Mouse (Mus musculus) CH12.LX (cell line): ENCODE results near the gene Vamp2. TPM values are rescaled to one million over a fixed set of nuclear protein-coding genes. Genes with fewer than 3 reads are reported as not detected.

Source experiments
- DNase-seq: peaks from one replicate; pipeline ENCODE4 v3.0.0-alpha.2; 2013; ENCODE audit errors: extremely low read depth
- H3K27ac ChIP-seq: 2 replicates; pipeline ENCODE4 v1.5.1; 2012; ENCODE audit warnings: low read depth, mild to moderate bottlenecking, control low read depth, moderate library complexity; ENCODE audit not compliant: insufficient read depth
- H3K27me3 ChIP-seq: replicated peaks from 2 replicates; pipeline ENCODE3; 2012; ENCODE audit warnings: inconsistent platforms
- H3K36me3 ChIP-seq, 2 experiments: replicated peaks in 1 of 2; 2 replicates each; pipeline versions ENCODE3 to v1.6.1; 2012; ENCODE audit warnings: inconsistent platforms in 1 of 2, low read length in 1 of 2, mild to moderate bottlenecking in 1 of 2, mixed read lengths in 1 of 2, moderate library complexity in 1 of 2; ENCODE audit not compliant: control insufficient read depth in 1 of 2, insufficient read depth in 1 of 2
- H3K4me1 ChIP-seq, 2 experiments: 2 replicates each; pipeline ENCODE4 v1.6.1; 2012; ENCODE audit warnings: inconsistent platforms in 1 of 2, moderate library complexity in 1 of 2; ENCODE audit not compliant: insufficient read depth in 2 of 2, control insufficient read depth in 1 of 2
- H3K4me2 ChIP-seq: 2 replicates; pipeline ENCODE4 v1.6.1; 2012; ENCODE audit warnings: low read depth, mild to moderate bottlenecking, control low read depth; ENCODE audit not compliant: poor library complexity, insufficient read depth, severe bottlenecking
- H3K4me3 ChIP-seq, 3 experiments: fragments of 150-350 bp in 1 of 3; sonication (generic) in 1 of 3; replicated peaks in 1 of 3; 2 replicates each; pipeline versions ENCODE3 to v1.5.1; 2011 to 2012; ENCODE audit warnings: low read depth in 2 of 3, low read length in 2 of 3, mild to moderate bottlenecking in 2 of 3, moderate library complexity in 2 of 3, control low read depth in 1 of 3, improper control_type of control experiment in 1 of 3, inconsistent platforms in 1 of 3, mixed read lengths in 1 of 3; ENCODE audit not compliant: poor library complexity in 1 of 3
- H3K79me2 ChIP-seq: replicated peaks from 2 replicates; pipeline ENCODE4 v1.6.1; 2012; ENCODE audit warnings: mild to moderate bottlenecking, moderate library complexity; ENCODE audit not compliant: control insufficient read depth, poor library complexity, insufficient read depth, severe bottlenecking; ENCODE audit errors: extremely low read depth
- H3K9ac ChIP-seq: 2 replicates; pipeline ENCODE4 v1.6.1; 2012; ENCODE audit warnings: low read depth, mild to moderate bottlenecking, control low read depth, moderate library complexity; ENCODE audit not compliant: insufficient read depth
- H3K9me3 ChIP-seq: replicated peaks from 2 replicates; pipeline ENCODE3; 2012; ENCODE audit warnings: low read length, inconsistent platforms, mixed read lengths
- BHLHE40 ChIP-seq: IDR thresholded peaks from 2 replicates; pipeline ENCODE4 v1.6.1; 2011; ENCODE audit warnings: mild to moderate bottlenecking, low read depth, low read length, improper control_type of control experiment
- CHD1 ChIP-seq: IDR thresholded peaks from 2 replicates; pipeline ENCODE4 v1.6.1; 2012; ENCODE audit warnings: low read depth, low read length, improper control_type of control experiment, inconsistent platforms
- CHD2 ChIP-seq: IDR thresholded peaks from 2 replicates; pipeline ENCODE4 v1.6.1; 2011; ENCODE audit warnings: low read length, improper control_type of control experiment
- ELF1 ChIP-seq: IDR thresholded peaks from 2 replicates; pipeline ENCODE4 v1.6.1; 2014; ENCODE audit warnings: low read depth, mild to moderate bottlenecking, inconsistent platforms, low read length, improper control_type of control experiment
- EP300 ChIP-seq: IDR thresholded peaks from 2 replicates; pipeline ENCODE4 v1.6.1; 2011; ENCODE audit warnings: low read length, improper control_type of control experiment
- HCFC1 ChIP-seq: IDR thresholded peaks from 2 replicates; pipeline ENCODE4 v1.6.1; 2012; ENCODE audit warnings: low read depth, mild to moderate bottlenecking, inconsistent platforms, low read length, improper control_type of control experiment
- IRF4 ChIP-seq: IDR thresholded peaks from 2 replicates; pipeline ENCODE4 v1.6.1; 2014; ENCODE audit warnings: low read depth, mild to moderate bottlenecking, inconsistent platforms, low read length, improper control_type of control experiment
- KAT2A ChIP-seq: IDR thresholded peaks from 2 replicates; pipeline ENCODE4 v1.6.1; 2012; ENCODE audit warnings: low read length, improper control_type of control experiment, inconsistent platforms; ENCODE audit not compliant: insufficient replicate concordance
- MAZ ChIP-seq: IDR thresholded peaks from 2 replicates; pipeline ENCODE4 v1.6.1; 2012; ENCODE audit warnings: low read depth, mild to moderate bottlenecking, inconsistent platforms, low read length, improper control_type of control experiment, moderate library complexity
- MEF2A ChIP-seq: IDR thresholded peaks from 2 replicates; pipeline ENCODE4 v1.6.1; 2014; ENCODE audit warnings: low read depth, mild to moderate bottlenecking, inconsistent platforms, low read length, improper control_type of control experiment, borderline replicate concordance
- MXI1 ChIP-seq: IDR thresholded peaks from 2 replicates; pipeline ENCODE4 v1.6.1; 2011; ENCODE audit warnings: mild to moderate bottlenecking, low read depth, low read length, improper control_type of control experiment
- MYC ChIP-seq: IDR thresholded peaks from 2 replicates; pipeline ENCODE4 v1.6.1; 2011; ENCODE audit warnings: low read depth, mild to moderate bottlenecking, improper control_type of control experiment, low read length
- NELFE ChIP-seq: IDR thresholded peaks from 2 replicates; pipeline ENCODE4 v1.6.1; 2011; ENCODE audit warnings: low read depth, low read length, improper control_type of control experiment
- NRF1 ChIP-seq: IDR thresholded peaks from 2 replicates; pipeline ENCODE4 v1.6.1; 2014; ENCODE audit warnings: low read depth, mild to moderate bottlenecking, inconsistent platforms, low read length, improper control_type of control experiment, moderate library complexity
- PAX5 ChIP-seq: IDR thresholded peaks from 2 replicates; pipeline ENCODE4 v1.6.1; 2012; ENCODE audit warnings: low read length, inconsistent platforms, mixed read lengths
- RAD21 ChIP-seq: IDR thresholded peaks from 2 replicates; pipeline ENCODE4 v1.6.1; 2011; ENCODE audit warnings: low read depth, mild to moderate bottlenecking, low read length, improper control_type of control experiment, moderate library complexity
- SIN3A ChIP-seq: IDR thresholded peaks from 2 replicates; pipeline ENCODE4 v1.6.1; 2012; ENCODE audit warnings: low read length, improper control_type of control experiment, inconsistent platforms
- SMC3 ChIP-seq: IDR thresholded peaks from 2 replicates; pipeline ENCODE4 v1.6.1; 2011; ENCODE audit warnings: low read depth, low read length, improper control_type of control experiment
- TBP ChIP-seq: conservative IDR thresholded peaks from 2 replicates; pipeline ENCODE4 v1.6.1; 2011; ENCODE audit warnings: low read depth, low read length, improper control_type of control experiment
- UBTF ChIP-seq: IDR thresholded peaks from 2 replicates; pipeline ENCODE4 v1.6.1; 2012; ENCODE audit warnings: low read depth, mild to moderate bottlenecking, inconsistent platforms, low read length, improper control_type of control experiment, moderate library complexity
- USF2 ChIP-seq: conservative IDR thresholded peaks from 2 replicates; pipeline ENCODE4 v1.6.1; 2011; ENCODE audit warnings: low read depth, low read length, improper control_type of control experiment
- ZNF384 ChIP-seq: IDR thresholded peaks from 2 replicates; pipeline ENCODE4 v1.6.1; 2012; ENCODE audit warnings: low read depth, low read length, improper control_type of control experiment, inconsistent platforms
- dilution Hi-C: fragments of 300-500 bp; cut with MboI; formaldehyde crosslinking; loops from 2 replicates; pipeline ENCODE4 v1.14.3; 2020; ENCODE audit warnings: low sequenced_read_pairs; ENCODE audit not compliant: extremely low pct_unique_long_range_greater_than_20kb, extremely low pct_ligation_motif_present
- in situ Hi-C: fragments of 300-500 bp; cut with MboI; formaldehyde crosslinking; loops from 3 replicates; pipeline ENCODE4 v1.14.3; 2019; ENCODE audit warnings: low sequenced_read_pairs, low pct_ligation_motif_present, low pct_unique_long_range_greater_than_20kb, mixed read lengths
- polyA plus RNA-seq: library from polyadenylated mRNA; unstranded; fragments of >175 nt; gene quantifications from 2 replicates; pipeline ENCODE4 v1.2.1, GENCODE M21; 2012; ENCODE audit warnings: low read depth; ENCODE audit not compliant: insufficient read length
- total RNA-seq, 2 experiments: library from RNA; depleted of rRNA; stranded (reverse); fragments of 300-350 nt in 1 of 2; fragments of >200 nt in 1 of 2; gene quantifications; 2 replicates each; pipeline ENCODE4 v1.2.3; 2012 to 2014

Vamp2 gene
- total and polyA plus RNA-seq, 3 experiments, result 1.3 to 26.0 (median 8.2) TPM

DNA sequence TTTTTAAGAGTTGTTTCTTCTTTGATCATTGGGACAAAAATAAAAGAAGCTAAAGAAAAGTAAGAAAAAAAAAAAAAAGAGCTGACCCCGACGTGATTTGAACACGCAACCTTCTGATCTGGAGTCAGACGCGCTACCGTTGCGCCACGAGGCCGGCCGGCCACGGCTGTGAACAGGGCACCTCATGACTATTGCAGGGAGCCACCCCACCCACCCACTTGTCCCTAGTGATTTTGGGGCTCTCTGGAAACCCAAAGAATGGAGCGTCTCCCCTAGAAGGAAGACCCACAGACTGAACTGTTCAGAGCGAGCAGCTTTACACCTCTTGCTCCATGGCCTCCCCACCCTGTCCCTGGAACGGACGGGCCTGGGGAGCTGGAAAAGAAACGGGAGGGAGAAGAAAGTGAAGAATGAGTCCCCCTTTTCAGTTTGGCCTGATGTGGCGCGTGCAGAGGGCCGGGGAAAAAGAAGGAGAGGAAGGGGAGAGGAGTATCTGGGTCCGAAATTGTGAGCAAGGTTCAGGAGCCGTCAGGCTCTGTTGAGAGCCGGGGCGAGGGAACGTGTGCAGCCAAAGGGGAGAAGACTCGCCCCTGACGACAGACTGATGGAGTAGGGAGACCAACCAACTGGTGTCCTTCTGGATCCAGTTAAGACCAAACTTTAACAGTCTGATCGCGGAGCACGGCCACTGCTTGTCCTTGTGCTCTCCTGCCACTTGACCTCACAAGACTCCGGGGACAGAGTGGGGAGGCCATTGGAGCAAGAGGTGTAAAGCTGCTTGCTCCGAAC lies 24.7 kb upstream of the Vamp2 start:
- Histone ChIP-seq H3K9me3 (no peaks in the 10 kb centered on the region), H3K9ac (peak overlapping the region; percentile 82), H3K27me3 (peaks cover 6% of the 10 kb centered on the region), H3K4me3 (peak overlapping the region; percentile 63 to 95 (median 78)), H3K36me3 (no peaks in the 10 kb centered on the region), H3K79me2 (no peaks in the 10 kb centered on the region; the same call in 1 of the 2 replicates), H3K27ac (no peak overlapping the region), H3K4me1 (peaks cover 7 to 33% of the 10 kb centered on the region in 2 experiments), H3K4me2 (peak overlapping the region; percentile 62)
- peak; percentile 69 for DNase-seq
- in situ Hi-C loops (loop anchor here (5.0 kb wide), 1 partner anchor 54 kb away; no protein-coding TSS in a partner anchor), dilution Hi-C loops (no loop called here)
- TF ChIP-seq ZNF384 (peak; percentile 99), RAD21 (no peak), HCFC1 (peak; percentile 56), NRF1 (no peak), MYC (peak; percentile 56; the same call in 1 of the 2 replicates), NELFE (no peak), SIN3A (peak; percentile 94), UBTF (peak; percentile 67), PAX5 (no peak), EP300 (no peak), TBP (peak; percentile 98), SMC3 (no peak), MAZ (peak; percentile 72), ELF1 (peak; percentile 62; the same call in 1 of the 2 replicates), KAT2A (peak; percentile 86; the same call in 1 of the 2 replicates), BHLHE40 (peak; percentile 23; the same call in 1 of the 2 replicates), IRF4 (peak; percentile 25; the same call in 1 of the 2 replicates), USF2 (no peak; the same call in 1 of the 2 replicates), CHD1 (peak; percentile 72; the same call in 1 of the 2 replicates), MEF2A (peak; percentile 49; the same call in 1 of the 2 replicates), CHD2 (peak; percentile 33; the same call in 1 of the 2 replicates), MXI1 (peak; percentile 81)
